Mouse (Mus musculus) ES-Bruce4 (cell line): ENCODE measurements around the gene Apeh.

Experiments
- CTCF ChIP-seq: IDR thresholded peaks from one replicate; pipeline ENCODE4 v1.8.1; 2011; ENCODE audit warnings: low read depth, low read length
- EP300 ChIP-seq: IDR thresholded peaks from 2 replicates; pipeline ENCODE4 v1.6.1; 2011; ENCODE audit warnings: low read depth, low read length; ENCODE audit not compliant: insufficient read depth
- POLR2A ChIP-seq: IDR thresholded peaks from one replicate; pipeline ENCODE4 v1.8.1; 2011; ENCODE audit warnings: low read length; ENCODE audit not compliant: insufficient read depth

DNA sequence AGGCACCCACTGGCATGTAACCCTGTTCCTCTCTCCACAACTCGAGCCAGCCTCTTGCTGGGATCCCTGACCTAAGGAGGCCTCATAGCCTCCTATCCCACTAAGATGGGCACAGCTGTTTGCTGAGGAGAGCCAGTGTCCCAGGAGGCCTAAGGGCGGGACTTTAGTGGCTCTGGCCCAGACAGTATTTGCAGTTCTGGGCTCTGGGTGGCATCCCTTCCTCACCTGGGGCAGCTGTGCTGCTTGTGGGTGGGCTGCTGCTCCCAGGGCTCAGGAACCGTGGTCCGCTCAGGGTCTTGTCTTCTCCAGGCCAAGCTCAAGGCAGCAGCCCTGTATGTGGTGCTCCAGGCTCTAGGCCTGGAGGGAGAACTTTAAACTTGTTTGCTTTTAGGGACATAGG, 47.8 kb downstream of the Apeh start:
- TF ChIP-seq CTCF (no peak), EP300 (no peak), POLR2A (no peak)
